Mouse (Mus musculus): ENCODE measurements around the gene Zfp213.
"Not testable (repeated sequence)": the region's sequence is repeated elsewhere in the genome, so short reads cannot be mapped to it uniquely, and the experiment has no call there.

DNA sequence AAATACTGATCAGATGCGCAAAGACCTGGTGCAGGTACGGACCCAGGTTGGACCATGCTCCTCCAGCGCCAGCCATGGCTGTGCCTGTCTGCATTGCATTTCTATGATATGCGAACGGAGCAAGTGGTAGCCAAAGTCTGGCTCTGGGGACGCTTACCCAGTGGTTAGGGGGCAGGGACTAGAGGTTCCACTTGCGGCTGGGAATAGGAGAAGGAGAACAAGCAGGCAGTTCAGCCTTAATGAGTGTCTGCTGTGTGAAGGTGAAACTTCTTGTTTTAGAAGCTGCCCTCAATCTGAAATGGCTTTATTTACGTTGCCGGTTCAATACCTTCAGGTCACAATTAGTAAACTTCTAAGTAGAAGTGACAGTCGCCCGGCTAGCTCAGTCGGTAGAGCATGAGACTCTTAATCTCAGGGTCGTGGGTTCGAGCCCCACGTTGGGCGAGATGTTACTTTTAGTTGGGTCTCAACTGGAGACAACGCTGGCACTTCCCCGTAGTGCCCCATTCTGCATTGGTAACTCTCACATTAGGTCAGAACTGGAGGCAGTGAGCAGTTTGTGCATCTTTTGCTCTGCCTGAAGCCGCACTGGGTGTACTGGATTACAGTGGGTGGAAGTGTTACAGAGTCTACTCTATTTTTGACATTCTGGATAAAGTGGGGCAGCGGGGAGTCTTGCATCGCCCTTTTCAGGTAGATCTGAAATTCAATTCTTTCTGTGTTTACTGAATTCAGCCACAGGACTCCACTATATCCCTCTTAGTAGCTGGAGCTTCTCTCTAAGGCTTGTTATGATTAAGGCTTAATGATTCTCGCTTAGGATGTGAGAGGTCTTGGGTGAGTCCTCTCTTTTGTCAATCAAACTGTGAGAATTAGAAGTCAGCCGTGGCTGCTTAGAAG is 30.2 kb downstream of the Zfp213 start:
- TF ChIP-seq MAZ (IDR thresholded peaks at IDR 0.05; ENCODE audit: low read depth, low read length); USF1 (IDR thresholded peaks at IDR 0.05; ENCODE audit: low read depth, low read length); TAL1 (IDR thresholded peaks at IDR 0.05; ENCODE audit: low read length): not testable (repeated sequence)

Data from MEL (cell line).